Mouse (Mus musculus): ENCODE measurements around the gene Slc6a16.

- TF ChIP-seq POLR2A (IDR thresholded peaks at IDR 0.05; ENCODE audit: low read depth, low read length) (no peak), CTCF (IDR thresholded peaks at IDR 0.05; ENCODE audit: extremely low read depth, insufficient read depth, insufficient read length, insufficient replicate concordance) (no peak)
Measured at GRCm38 (mm10) chr7:45226421-45226820, 14.5 kb upstream of the Slc6a16 start.
